Mouse (Mus musculus) lung, embryonic 15.5 days (tissue): ENCODE data around the gene Rras. TPM values are rescaled to one million over a fixed set of nuclear protein-coding genes. Genes with fewer than 3 reads are reported as not detected.
A peak's percentile ranks its signal among the peaks of the same experiment; 100 is the strongest.

Experiments used
- ATAC-seq: fragments of 200-750 bp; cut with Nextera tagmentation; 2 replicates; pipeline ENCODE4 v1.8.0; 2017; ENCODE audit warnings: moderate number of reproducible peaks, borderline replicate concordance; ENCODE audit not compliant: low FRiP score, low TSS enrichment; ENCODE audit errors: extremely low read depth
- H3K27ac ChIP-seq: fragments of 300-500 bp; sonication (generic); 2 replicates; pipeline ENCODE4 v1.5.1; 2015; ENCODE audit warnings: moderate library complexity, mild to moderate bottlenecking, inconsistent platforms
- H3K27me3 ChIP-seq: fragments of 300-500 bp; sonication (generic); 2 replicates; pipeline ENCODE4 v1.6.1; 2015; ENCODE audit warnings: inconsistent platforms
- H3K36me3 ChIP-seq: fragments of 300-500 bp; sonication (generic); 2 replicates; pipeline ENCODE4 v1.6.1; 2015; ENCODE audit warnings: inconsistent platforms
- H3K4me1 ChIP-seq: fragments of 300-500 bp; sonication (generic); 2 replicates; pipeline ENCODE4 v1.6.1; 2015; ENCODE audit warnings: inconsistent platforms
- H3K4me2 ChIP-seq: fragments of 300-500 bp; sonication (generic); 2 replicates; pipeline ENCODE4 v1.6.1; 2015; ENCODE audit warnings: inconsistent platforms, mild to moderate bottlenecking, moderate library complexity
- H3K4me3 ChIP-seq: fragments of 300-500 bp; sonication (generic); 2 replicates; pipeline ENCODE4 v1.5.1; 2015; ENCODE audit warnings: mild to moderate bottlenecking, inconsistent platforms
- H3K9ac ChIP-seq: fragments of 300-500 bp; sonication (generic); 2 replicates; pipeline ENCODE4 v1.6.1; 2015; ENCODE audit warnings: inconsistent platforms
- H3K9me3 ChIP-seq: fragments of 300-500 bp; sonication (generic); 2 replicates; pipeline ENCODE4 v1.6.1; 2016; ENCODE audit warnings: inconsistent platforms
- WGBS: fragments of 180-500 bp; shearing (Covaris S2); methylation state at CpG from one replicate; pipeline ENCODE4 v1.1.7; 2015; 5-methylcytosine and 5-hydroxymethylcytosine counted together
- polyA plus RNA-seq: library from polyadenylated mRNA; unstranded; fragments of >200 nt; fragmentation: Nextera tagmentation; extraction: Ambion mirVana; gene quantifications from 2 replicates; pipeline ENCODE4 v1.2.1, GENCODE M21; 2015

The Rras gene
- polyA plus RNA-seq, 1 experiment from 2014 or later = 50.4 TPM

- H3K9me3 ChIP-seq = no peaks in the 10 kb centered on the region
- no peak overlapping the region for H3K9ac ChIP-seq
- H3K36me3 ChIP-seq = peaks cover 79% of the 10 kb centered on the region
- H3K4me2 ChIP-seq = no peak overlapping the region
- WGBS = 82% methylated on average over 7 of the region's 7 CpGs
- no peak overlapping the region for H3K4me3 ChIP-seq
- H3K27ac ChIP-seq = no peak overlapping the region
- peaks cover 21% of the 10 kb centered on the region for H3K4me1 ChIP-seq
- H3K27me3 ChIP-seq = no peaks in the 10 kb centered on the region
- no peak for ATAC-seq
Observed at GRCm38 (mm10) chr7:45002440-45002839, 15.3 kb upstream of the Rras start.

DNA sequence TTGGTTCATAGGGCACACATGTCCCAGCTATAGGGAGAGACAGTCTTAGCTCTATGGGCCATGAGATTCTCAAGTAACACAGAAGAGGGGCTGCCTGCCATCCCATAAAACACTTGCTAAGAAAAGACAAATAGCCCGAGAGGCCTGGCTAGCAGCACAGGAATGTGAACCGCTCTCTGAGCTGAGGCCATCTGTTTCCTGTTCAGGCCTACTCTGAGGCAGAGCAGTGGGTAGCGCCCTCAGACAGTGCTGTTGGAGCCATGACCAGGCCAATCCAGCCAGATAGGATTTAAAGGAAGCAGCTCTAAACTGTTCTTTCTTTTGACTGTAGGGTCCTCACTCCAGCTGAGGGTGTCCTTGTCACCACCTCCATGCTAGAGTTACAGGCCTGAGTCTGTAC, 13.2 kb upstream of the Rras start:
- no peak for ATAC-seq
- H3K9me3 ChIP-seq = no peaks in the 10 kb centered on the region
- H3K4me3 ChIP-seq = no peak overlapping the region
- peaks cover 96% of the 10 kb centered on the region for H3K36me3 ChIP-seq
- H3K4me1 ChIP-seq = peaks cover 7% of the 10 kb centered on the region
- no peak overlapping the region for H3K4me2 ChIP-seq
- no peak overlapping the region for H3K9ac ChIP-seq
- no peak overlapping the region for H3K27ac ChIP-seq
- no peaks in the 10 kb centered on the region for H3K27me3 ChIP-seq
- 49% methylated on average over 3 of the region's 3 CpGs for WGBS

DNA sequence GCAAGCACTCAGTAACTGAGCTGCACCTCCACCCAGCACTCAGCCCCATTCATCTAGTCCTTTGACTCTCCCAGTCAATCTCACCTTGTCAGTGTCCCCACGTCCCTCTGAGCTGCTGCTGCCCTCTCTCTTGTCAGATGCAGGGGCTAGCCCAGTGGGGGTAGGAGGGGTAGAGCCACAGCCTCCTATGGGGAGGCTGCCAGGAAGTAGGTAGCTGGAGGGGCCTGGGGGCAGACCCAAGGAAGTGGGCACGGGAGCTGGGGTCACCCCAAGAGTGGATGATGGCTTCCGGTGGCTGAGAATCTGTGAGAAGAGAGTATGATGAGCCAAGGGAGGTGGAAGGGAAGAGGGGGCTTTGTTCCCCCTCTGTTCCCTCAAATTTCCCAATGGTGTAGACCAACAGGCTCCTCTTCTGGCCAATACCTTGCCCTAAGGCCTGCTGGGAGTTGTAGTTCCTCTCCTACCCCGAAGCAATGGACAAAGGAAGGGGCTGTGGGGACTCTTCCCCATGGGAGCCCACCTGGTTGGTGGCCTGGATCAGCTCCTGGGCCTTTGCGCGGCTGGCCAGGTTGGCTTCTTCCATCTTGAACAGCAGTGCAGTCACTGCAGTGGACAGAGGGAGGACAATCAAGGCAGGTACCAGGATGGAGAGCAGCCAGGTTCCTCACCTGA, 12.3 kb upstream of the Rras start:
- no peaks in the 10 kb centered on the region for H3K9me3 ChIP-seq
- no peak for ATAC-seq
- no peak overlapping the region for H3K4me3 ChIP-seq
- H3K4me2 ChIP-seq = no peak overlapping the region
- no peak overlapping the region for H3K27ac ChIP-seq
- no peak overlapping the region for H3K9ac ChIP-seq
- peaks cover 96% of the 10 kb centered on the region for H3K36me3 ChIP-seq
- no peaks in the 10 kb centered on the region for H3K27me3 ChIP-seq
- 79% methylated on average over 6 of the region's 6 CpGs for WGBS
- H3K4me1 ChIP-seq = no peaks in the 10 kb centered on the region

GRCm38 (mm10) chr7:45006503-45006902, 11.3 kb upstream of the Rras start:
- H3K27ac ChIP-seq = no peak overlapping the region
- H3K4me2 ChIP-seq = no peak overlapping the region
- peaks cover 94% of the 10 kb centered on the region for H3K36me3 ChIP-seq
- ATAC-seq = no peak
- H3K4me1 ChIP-seq = no peaks in the 10 kb centered on the region
- 90% methylated on average over 12 of the region's 12 CpGs for WGBS
- H3K9me3 ChIP-seq = no peaks in the 10 kb centered on the region
- no peak overlapping the region for H3K9ac ChIP-seq
- H3K27me3 ChIP-seq = no peaks in the 10 kb centered on the region
- H3K4me3 ChIP-seq = no peak overlapping the region

DNA sequence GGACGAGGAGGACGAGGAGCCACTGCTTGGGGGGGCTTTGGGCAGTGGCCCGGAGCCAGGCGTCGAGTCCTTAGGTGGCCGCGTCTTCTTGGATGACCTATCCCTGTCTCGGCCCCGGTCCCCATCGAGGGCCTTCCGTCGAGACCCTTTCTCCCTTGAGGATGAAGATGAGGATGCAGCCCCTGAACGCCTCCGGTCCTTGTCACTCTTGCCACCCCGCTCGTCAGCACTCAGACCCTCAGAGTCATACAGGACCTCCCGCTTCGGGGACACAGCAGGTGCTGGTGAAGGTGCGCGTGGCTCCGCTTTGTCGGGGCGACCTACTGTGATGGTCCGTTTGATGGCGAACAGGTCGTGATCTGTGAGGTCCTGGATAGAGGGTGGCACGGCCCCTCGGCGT, 10.6 kb upstream of the Rras start:
- H3K36me3 ChIP-seq = peaks cover 94% of the 10 kb centered on the region
- H3K27me3 ChIP-seq = no peaks in the 10 kb centered on the region
- no peak overlapping the region for H3K4me2 ChIP-seq
- H3K9me3 ChIP-seq = no peaks in the 10 kb centered on the region
- ATAC-seq = no peak
- no peak overlapping the region for H3K27ac ChIP-seq
- no peak overlapping the region for H3K4me3 ChIP-seq
- WGBS = 92% methylated on average over 29 of the region's 29 CpGs
- H3K9ac ChIP-seq = no peak overlapping the region
- H3K4me1 ChIP-seq = no peaks in the 10 kb centered on the region

DNA sequence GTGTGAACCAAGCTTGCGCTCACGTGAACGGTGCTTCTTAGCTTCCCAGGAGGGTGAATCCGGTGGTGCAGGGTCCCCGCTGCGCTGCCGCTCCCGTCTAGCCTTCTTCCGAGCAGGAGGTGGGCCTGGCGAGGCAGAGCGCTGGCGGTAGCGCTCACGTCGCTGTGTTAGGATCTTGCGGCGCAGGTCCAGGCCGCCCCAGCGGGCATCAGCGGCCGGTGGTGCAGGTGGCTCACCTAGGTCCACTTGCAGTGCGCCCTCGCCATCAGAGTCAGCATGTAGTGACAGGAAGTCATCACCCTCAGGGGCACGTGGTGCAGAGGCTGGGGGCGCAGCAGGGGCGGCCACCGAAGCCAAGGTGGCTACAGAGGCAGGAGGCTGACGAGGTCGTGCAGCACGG, 9.9 kb upstream of the Rras start:
- no peak for ATAC-seq
- 94% methylated on average over 30 of the region's 30 CpGs for WGBS

DNA sequence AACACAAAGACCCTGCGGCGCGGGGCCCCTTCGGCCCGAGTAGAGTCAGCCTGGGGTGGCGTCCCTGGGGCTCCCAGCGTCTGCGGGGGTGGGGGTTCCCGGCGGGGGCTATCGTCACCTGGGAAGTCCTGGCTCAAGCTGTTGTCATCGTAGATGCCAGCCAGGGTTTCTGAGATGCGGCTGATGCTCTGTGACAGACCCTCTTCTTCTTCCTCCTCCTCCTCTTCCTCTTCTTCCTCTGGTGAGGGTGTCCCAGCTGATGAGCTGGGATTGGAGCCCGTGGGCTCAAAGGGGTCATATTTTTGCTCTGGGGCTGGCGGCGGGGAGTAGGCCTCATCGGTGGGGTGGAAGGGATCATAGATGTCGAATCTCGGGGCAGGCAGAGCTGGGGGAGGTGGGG, 9.3 kb upstream of the Rras start:
- Histone ChIP-seq H3K4me2 (no peak overlapping the region), H3K4me3 (no peak overlapping the region), H3K27me3 (no peaks in the 10 kb centered on the region), H3K36me3 (peaks cover 94% of the 10 kb centered on the region), H3K9ac (no peak overlapping the region), H3K27ac (no peak overlapping the region), H3K9me3 (no peaks in the 10 kb centered on the region), H3K4me1 (0 out of 2 replicates have a peak, but pooled peaks cover 4% of the 10 kb centered on the region)
- no peak for ATAC-seq
- 91% methylated on average over 19 of the region's 19 CpGs for WGBS

More for the DNA sequence above, 9.9 kb upstream of the Rras start:
- no peaks in the 10 kb centered on the region for H3K27me3 ChIP-seq
- H3K27ac ChIP-seq = no peak overlapping the region
- H3K9me3 ChIP-seq = no peaks in the 10 kb centered on the region
- H3K36me3 ChIP-seq = peaks cover 94% of the 10 kb centered on the region
- no peak overlapping the region for H3K4me3 ChIP-seq
- H3K9ac ChIP-seq = no peak overlapping the region
- H3K4me1 ChIP-seq = no peaks in the 10 kb centered on the region
- no peak overlapping the region for H3K4me2 ChIP-seq

- Histone ChIP-seq H3K27ac (no peak overlapping the region), H3K9me3 (no peaks in the 10 kb centered on the region), H3K36me3 (peaks cover 66% of the 10 kb centered on the region), H3K27me3 (no peaks in the 10 kb centered on the region), H3K4me1 (peaks cover 15% of the 10 kb centered on the region), H3K4me3 (no peak overlapping the region), H3K9ac (no peak overlapping the region), H3K4me2 (no peak overlapping the region)
- no peak for ATAC-seq
- 95% methylated on average over 6 of the region's 6 CpGs for WGBS
Observed at GRCm38 (mm10) chr7:45012011-45012410, 5.8 kb upstream of the Rras start.

DNA sequence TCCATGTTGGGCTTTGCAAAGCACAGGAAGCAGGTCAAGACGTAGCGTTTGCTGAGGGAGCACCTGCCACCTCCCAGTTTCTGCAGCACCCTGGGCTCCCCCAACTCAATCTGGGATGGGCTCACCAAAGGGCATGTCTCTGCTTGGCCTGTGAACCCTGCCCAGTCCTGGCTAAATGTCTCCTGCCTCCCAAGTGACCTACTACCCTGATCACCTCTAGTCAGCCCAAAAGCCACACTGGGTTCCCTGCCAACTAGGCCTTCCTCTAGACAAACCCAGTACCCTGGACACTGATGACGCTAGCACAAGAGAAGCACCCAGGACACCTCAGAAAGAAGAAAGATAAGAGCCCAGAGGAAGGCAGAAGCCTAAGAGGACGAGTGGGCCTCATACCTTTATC, 4.9 kb upstream of the Rras start:
- no peak overlapping the region for H3K4me2 ChIP-seq
- H3K9ac ChIP-seq = no peak overlapping the region
- H3K36me3 ChIP-seq = peaks cover 58% of the 10 kb centered on the region
- H3K4me1 ChIP-seq = peaks cover 15% of the 10 kb centered on the region
- H3K27me3 ChIP-seq = no peaks in the 10 kb centered on the region
- WGBS = 76% methylated on average over 4 of the region's 4 CpGs
- no peak overlapping the region for H3K4me3 ChIP-seq
- no peak overlapping the region for H3K27ac ChIP-seq
- ATAC-seq = no peak
- no peaks in the 10 kb centered on the region for H3K9me3 ChIP-seq

GRCm38 (mm10) chr7:45013366-45014095, 4.2 kb upstream of the Rras start:
- no peak overlapping the region; the same call in 1 of the 2 replicates for H3K9ac ChIP-seq
- peaks cover 20% of the 10 kb centered on the region for H3K4me1 ChIP-seq
- ATAC-seq = no peak
- WGBS = 89% methylated on average over 16 of the region's 16 CpGs
- no peaks in the 10 kb centered on the region for H3K9me3 ChIP-seq
- peaks cover 50% of the 10 kb centered on the region for H3K36me3 ChIP-seq
- H3K4me2 ChIP-seq = no peak overlapping the region
- no peak overlapping the region for H3K27ac ChIP-seq
- no peak overlapping the region for H3K4me3 ChIP-seq
- H3K27me3 ChIP-seq = no peaks in the 10 kb centered on the region

DNA sequence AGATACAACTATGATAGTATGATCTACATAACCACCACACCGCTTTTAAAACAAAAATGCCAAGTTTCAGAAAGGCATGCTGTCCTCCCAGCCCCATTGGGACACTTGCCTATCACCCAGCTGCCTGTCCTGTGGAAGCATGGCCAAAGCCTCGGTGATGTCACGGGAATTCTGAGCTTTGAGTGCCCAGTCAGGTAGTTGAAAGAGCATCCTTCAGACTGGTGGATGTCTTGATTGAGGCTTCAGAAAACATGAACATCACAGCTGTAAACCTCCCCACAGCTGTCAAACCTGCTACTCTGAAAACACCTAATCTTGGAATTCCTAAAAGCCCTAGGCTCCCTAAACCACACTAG, 3.7 kb upstream of the Rras start:
- Histone ChIP-seq H3K27ac (no peak overlapping the region), H3K4me1 (peaks cover 25% of the 10 kb centered on the region), H3K36me3 (peaks cover 46% of the 10 kb centered on the region), H3K4me2 (no peak overlapping the region), H3K9ac (no peak overlapping the region; the same call in 1 of the 2 replicates), H3K27me3 (no peaks in the 10 kb centered on the region), H3K9me3 (no peaks in the 10 kb centered on the region), H3K4me3 (no peak overlapping the region)
- no peak for ATAC-seq
- WGBS = 89% methylated on average over 3 of the region's 3 CpGs

DNA sequence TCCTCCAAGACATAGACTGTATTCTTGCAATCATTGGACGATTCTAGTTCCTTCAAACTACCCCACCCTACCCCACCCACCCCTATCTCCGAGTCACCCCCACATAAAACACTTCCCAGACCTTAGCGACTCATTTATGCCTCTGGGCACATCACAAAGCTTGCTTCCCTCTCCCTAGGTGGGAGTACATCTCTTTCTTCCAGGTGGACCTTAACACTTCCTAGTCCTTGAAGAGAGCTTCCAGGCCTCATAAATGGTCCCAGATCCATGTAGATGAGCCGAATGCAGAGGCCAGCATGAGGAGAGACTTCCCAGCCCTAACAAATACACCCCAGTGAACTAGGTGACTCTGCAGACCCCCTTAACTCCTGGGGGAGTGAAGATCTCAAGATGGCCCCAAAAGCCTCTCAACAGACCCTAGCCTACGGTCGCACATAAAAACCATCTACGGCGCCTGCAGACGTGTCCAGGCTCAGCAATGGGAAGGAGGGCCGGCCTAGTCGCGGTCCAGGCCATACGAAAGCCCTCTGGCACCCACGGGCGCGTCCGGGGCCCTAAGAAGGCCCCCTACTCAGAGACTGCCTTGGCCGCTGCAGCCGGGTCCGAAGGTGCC, 2.3 kb upstream of the Rras start:
- H3K4me3 ChIP-seq = peak overlapping the region; percentile 98
- ATAC-seq = no peak
- H3K36me3 ChIP-seq = peaks cover 32% of the 10 kb centered on the region
- WGBS = under 1% methylated on average over 20 of the region's 20 CpGs
- 0 out of 2 replicates have a peak, but pooled peaks cover 2% of the 10 kb centered on the region for H3K27me3 ChIP-seq
- H3K9me3 ChIP-seq = no peaks in the 10 kb centered on the region
- peaks cover 35% of the 10 kb centered on the region for H3K4me1 ChIP-seq
- H3K27ac ChIP-seq = peak overlapping the region; percentile 100
- peak overlapping the region; percentile 87 for H3K4me2 ChIP-seq
- H3K9ac ChIP-seq = peak overlapping the region; percentile 98
